Mouse (Mus musculus) liver, embryonic 12.5 days (tissue): ENCODE results near the gene Pard3. TPM values are rescaled to one million over a fixed set of nuclear protein-coding genes. Genes with fewer than 3 reads are reported as not detected.

Experiments used
- polyA plus RNA-seq: library from polyadenylated mRNA; unstranded; fragments of >200 nt; fragmentation: Nextera tagmentation; extraction: Ambion mirVana; gene quantifications from 2 replicates; pipeline ENCODE4 v1.2.1, GENCODE M21; 2016

Gene Pard3
- polyA plus RNA-seq, 1 experiment from 2014 or later = 8.5 TPM

Other genes starting within 250 kb of the Pard3 start
- 219 and 232 TPM in 2 replicates for gene Tomm20, start 118.0 kb upstream of the Pard3 start, polyA plus RNA-seq
- 22.5 and 24.6 TPM in 2 replicates for gene Rbm34, start 92.8 kb upstream of the Pard3 start, polyA plus RNA-seq